ENCODE assay signal across 8 mouse cellular contexts in the genomic region with DNA sequence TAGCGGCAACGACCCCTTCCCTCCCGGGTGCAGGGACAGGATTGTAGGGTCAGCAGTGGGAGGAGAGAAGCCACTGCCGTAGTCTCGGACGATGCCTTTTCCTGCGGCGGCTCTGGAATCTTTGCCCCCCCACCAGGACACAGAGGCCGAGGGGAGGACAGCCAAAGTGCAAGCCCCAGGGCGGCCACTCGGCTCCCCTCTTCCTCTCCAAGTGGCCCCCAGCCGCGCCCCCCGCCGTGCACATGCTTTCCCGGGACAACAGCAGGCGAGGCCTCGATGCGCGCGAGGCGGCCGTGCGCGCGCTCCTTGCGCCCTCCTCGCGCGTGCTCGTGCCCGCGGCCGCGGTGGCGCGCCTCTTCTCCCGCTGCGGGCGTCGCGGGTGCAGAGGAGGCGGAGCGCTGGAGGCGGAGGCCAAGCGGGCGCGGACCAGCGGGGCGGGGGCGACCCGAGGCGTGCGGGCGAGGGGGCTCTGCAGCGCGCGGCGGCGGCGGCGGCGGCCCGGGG.
DNase-seq lines count a peak whose midpoint lies in the region; ATAC-seq and TF ChIP-seq lines count a peak whose summit lies in the region.

No protein-coding gene starts in this region.

- no peak for TF ChIP-seq CTCF in E14TG2a.4 (conservative IDR thresholded peaks at IDR 0.05; ENCODE audit: low read length)
- TF ChIP-seq CTCF in forebrain, postnatal 0 days (IDR thresholded peaks at IDR 0.05; ENCODE audit: low read depth) = 0 out of 2 replicates have a peak, but pooled peaks have one; percentile 8
- no peak for TF ChIP-seq CTCF in lung, embryonic 14.5 days (IDR thresholded peaks at IDR 0.05; ENCODE audit: low read depth)

- no peaks in the 10 kb centered on the region for H3K9me3 ChIP-seq in E14TG2a.4 (ENCODE audit: low read length)
- no peaks in the 10 kb centered on the region for H3K9me3 ChIP-seq in forebrain, postnatal 0 days (ENCODE audit: low read length)
- H3K9me3 ChIP-seq in lung, embryonic 14.5 days (ENCODE audit: low read depth, low read length) = no peaks in the 10 kb centered on the region

- peak overlapping the region; percentile 62 for H3K4me2 ChIP-seq in forebrain, postnatal 0 days (ENCODE audit: low read depth)
- peak overlapping the region; percentile 63 for H3K4me2 ChIP-seq in lung, embryonic 14.5 days

- peak; percentile 55 for DNase-seq in cerebellum, adult 11 months
- DNase-seq in forebrain, postnatal 0 days = peak; percentile 96
- peak; percentile 85 to 87 for DNase-seq in heart, postnatal 36 days
- DNase-seq in layer of hippocampus, adult 8-10 months (ENCODE audit: low spot score in 2 of 2) = peak; percentile 58 to 73
- DNase-seq in lung, embryonic 14.5 days = peak; percentile 95
- DNase-seq in ovary, postnatal 10 days (ENCODE audit: low spot score) = peak; percentile 58
- peak; percentile 68 for DNase-seq in thymus, postnatal 14 days

- peak overlapping the region; percentile 84 for H3K9ac ChIP-seq in forebrain, postnatal 0 days
- H3K9ac ChIP-seq in lung, embryonic 14.5 days = peak overlapping the region; percentile 90

- no peaks in the 10 kb centered on the region for H3K36me3 ChIP-seq in E14TG2a.4 (ENCODE audit: insufficient read depth, low read length)
- H3K36me3 ChIP-seq in forebrain, postnatal 0 days (ENCODE audit: insufficient read depth) = no peaks in the 10 kb centered on the region
- H3K36me3 ChIP-seq in lung, embryonic 14.5 days (ENCODE audit: insufficient read depth) = no peaks in the 10 kb centered on the region

- peaks cover 63% of the 10 kb centered on the region for H3K4me1 ChIP-seq in E14TG2a.4 (replicated peaks; ENCODE audit: low read depth, low read length)
- peaks cover 13% of the 10 kb centered on the region for H3K4me1 ChIP-seq in forebrain, postnatal 0 days (ENCODE audit: insufficient read depth)
- peaks cover 20% of the 10 kb centered on the region for H3K4me1 ChIP-seq in lung, embryonic 14.5 days (ENCODE audit: insufficient read depth)

- peak overlapping the region; percentile 94 for H3K27ac ChIP-seq in forebrain, postnatal 0 days (ENCODE audit: low read depth, low read length)
- peak overlapping the region; percentile 76; the same call in 1 of the 2 replicates for H3K27ac ChIP-seq in lung, embryonic 14.5 days (ENCODE audit: low read depth)

- 4% methylated on average over 49 of the region's 64 CpGs for WGBS in forebrain, postnatal 0 days
- WGBS in lung, embryonic 14.5 days = 2% methylated on average over 55 of the region's 64 CpGs

- intact Hi-C loops in heart, postnatal 36 days (cut with DNase I) = loop anchor here (5.0 kb wide), 2 partner anchors 60 to 125 kb away; no protein-coding TSS in a partner anchor

- peaks cover 8% of the 10 kb centered on the region for H3K27me3 ChIP-seq in E14TG2a.4 (ENCODE audit: insufficient read depth, low read length)
- no peaks in the 10 kb centered on the region for H3K27me3 ChIP-seq in forebrain, postnatal 0 days (ENCODE audit: insufficient read depth, low read length)
- no peaks in the 10 kb centered on the region for H3K27me3 ChIP-seq in lung, embryonic 14.5 days (ENCODE audit: insufficient read depth, low read length)

- peak; percentile 89 for ATAC-seq in forebrain, postnatal 0 days
- peak; percentile 90 for ATAC-seq in lung, embryonic 14.5 days (ENCODE audit: insufficient read depth)

- peak overlapping the region; percentile 92 for H3K4me3 ChIP-seq in E14TG2a.4 (replicated peaks; ENCODE audit: low read length)
- H3K4me3 ChIP-seq in forebrain, postnatal 0 days (ENCODE audit: low read depth, low read length) = peak overlapping the region; percentile 84
- H3K4me3 ChIP-seq in lung, embryonic 14.5 days (ENCODE audit: low read depth, low read length) = peak overlapping the region; percentile 84

Comparison
In these comparisons a context has a peak if more than half of its experiments do, and no peak if none do; other contexts are left out.
1. Peak in every context shown above with its lines: DNase-seq, ATAC-seq, H3K4me3 ChIP-seq and H3K27ac ChIP-seq.